Mouse (Mus musculus) regulatory T cell (primary cell): ENCODE measurements around the gene Clic6.

Source experiments
- in situ Hi-C: fragments of 300-600 bp; cut with MboI, MseI; formaldehyde crosslinking; loops from one replicate; pipeline ENCODE4 v1.15.1; 2025; ENCODE audit warnings: high pct_unique_total_duplicates

Clic6 gene

GRCm38 (mm10) chr16:92467041-92467440, 18.5 kb upstream of the Clic6 start:
- in situ Hi-C loops: no loop called here

- in situ Hi-C loops: no loop called here
These were observed 17.1 kb upstream of the Clic6 start for GRCm38 (mm10) chr16:92468459-92468858.

- in situ Hi-C loops: no loop called here
These were observed 14.8 kb upstream of the Clic6 start, which contains the start of gene Rcan1 for GRCm38 (mm10) chr16:92470706-92471105. Gene Rcan1, minus strand, starts transcription at chr16:92470867.

- in situ Hi-C loops: no loop called here
These were observed 12.6 kb upstream of the Clic6 start for GRCm38 (mm10) chr16:92472898-92473297.

GRCm38 (mm10) chr16:92475093-92475860, 10.3 kb upstream of the Clic6 start:
- in situ Hi-C loops: no loop called here

GRCm38 (mm10) chr16:92478561-92479150, 6.9 kb upstream of the Clic6 start:
- in situ Hi-C loops: no loop called here

GRCm38 (mm10) chr16:92487086-92487485, 1.6 kb downstream of the Clic6 start:
- in situ Hi-C loops: no loop called here

- in situ Hi-C loops: no loop called here
These were observed 2.0 kb downstream of the Clic6 start for GRCm38 (mm10) chr16:92487489-92487888.

- in situ Hi-C loops: no loop called here
These were observed 2.9 kb downstream of the Clic6 start for GRCm38 (mm10) chr16:92488456-92488855.

GRCm38 (mm10) chr16:92489356-92489755, 3.8 kb downstream of the Clic6 start:
- in situ Hi-C loops: no loop called here

- in situ Hi-C loops: no loop called here
These were observed 12.5 kb downstream of the Clic6 start for GRCm38 (mm10) chr16:92497851-92498588.

- in situ Hi-C loops: no loop called here
These were observed 13.0 kb downstream of the Clic6 start for GRCm38 (mm10) chr16:92498589-92498981.

- in situ Hi-C loops: no loop called here
These were observed 13.8 kb downstream of the Clic6 start for GRCm38 (mm10) chr16:92499324-92499723.

- in situ Hi-C loops: no loop called here
These were observed 15.0 kb downstream of the Clic6 start for GRCm38 (mm10) chr16:92500534-92500933.

GRCm38 (mm10) chr16:92503105-92503504, 17.6 kb downstream of the Clic6 start:
- in situ Hi-C loops: no loop called here

- in situ Hi-C loops: no loop called here
These were observed 22.0 kb downstream of the Clic6 start for GRCm38 (mm10) chr16:92507573-92507972.

- in situ Hi-C loops: loop anchor here (10.0 kb wide), 1 partner anchor 1346 kb away; no protein-coding TSS in a partner anchor
These were observed 25.6 kb downstream of the Clic6 start for GRCm38 (mm10) chr16:92510835-92511772.

GRCm38 (mm10) chr16:92511773-92512391, 26.3 kb downstream of the Clic6 start:
- in situ Hi-C loops: loop anchor here (10.0 kb wide), 1 partner anchor 1347 kb away; no protein-coding TSS in a partner anchor

- in situ Hi-C loops: loop anchor here (10.0 kb wide), 1 partner anchor 1350 kb away; no protein-coding TSS in a partner anchor
These were observed 29.4 kb downstream of the Clic6 start for GRCm38 (mm10) chr16:92514896-92515295.

GRCm38 (mm10) chr16:92516139-92516538, 30.6 kb downstream of the Clic6 start:
- in situ Hi-C loops: loop anchor here (10.0 kb wide), 1 partner anchor 1351 kb away; no protein-coding TSS in a partner anchor
